Mouse (Mus musculus) testis, postnatal 10 days (tissue): ENCODE data around the gene Trim42.
A peak's percentile ranks its signal among the peaks of the same experiment; 100 is the strongest.

Experiments
- DNase-seq: peaks from one replicate; pipeline ENCODE4 v3.0.0; 2021; ENCODE audit warnings: low spot score

Gene Trim42

GRCm38 (mm10) chr9:97369591-97369990 is at the start of gene Trim42:
TSS of gene Trim42 (minus strand) at chr9:97369958.
- DNase-seq = no peak

- no peak for DNase-seq
Observed at GRCm38 (mm10) chr9:97414876-97415668, 45.3 kb upstream of the Trim42 start.

GRCm38 (mm10) chr9:97408142-97408541 is 38.4 kb upstream of the Trim42 start:
- DNase-seq = no peak

GRCm38 (mm10) chr9:97356441-97356840 is 13.3 kb downstream of the Trim42 start:
- no peak for DNase-seq

- no peak for DNase-seq
Observed at GRCm38 (mm10) chr9:97344767-97345297, 24.9 kb downstream of the Trim42 start.

GRCm38 (mm10) chr9:97341772-97342171 is 28.0 kb downstream of the Trim42 start:
- DNase-seq = no peak

GRCm38 (mm10) chr9:97322846-97323245 is 46.9 kb downstream of the Trim42 start:
- peak; percentile 37 for DNase-seq

GRCm38 (mm10) chr9:97322120-97322519 is 47.6 kb downstream of the Trim42 start:
- peak; percentile 17 for DNase-seq

GRCm38 (mm10) chr9:97315421-97316055 is 54.2 kb downstream of the Trim42 start:
- peak; percentile 52 for DNase-seq

- peak; percentile 14 for DNase-seq
Observed at GRCm38 (mm10) chr9:97311614-97312013, 58.1 kb downstream of the Trim42 start.

- DNase-seq = peak; percentile 27
Observed at GRCm38 (mm10) chr9:97309509-97310053, 60.2 kb downstream of the Trim42 start.

GRCm38 (mm10) chr9:97307705-97308485 is 61.9 kb downstream of the Trim42 start:
- DNase-seq = peak; percentile 23
